Mouse (Mus musculus) forebrain, embryonic 15.5 days (tissue): ENCODE measurements around the gene Grwd1. TPM values are rescaled to one million over a fixed set of nuclear protein-coding genes. Genes with fewer than 3 reads are reported as not detected.

Experiments
- ATAC-seq: fragments of 200-750 bp; cut with Nextera tagmentation; replicated peaks from 2 replicates; pipeline ENCODE4 v1.8.0; 2017; ENCODE audit warnings: mild to moderate bottlenecking, moderate TSS enrichment, moderate library complexity
- H3K27ac ChIP-seq: fragments of 300-500 bp; sonication (generic); replicated peaks from 2 replicates; pipeline ENCODE4 v1.5.1; 2015; ENCODE audit warnings: mild to moderate bottlenecking, inconsistent platforms
- H3K27me3 ChIP-seq: fragments of 300-500 bp; sonication (generic); 2 replicates; pipeline ENCODE4 v1.6.1; 2015; ENCODE audit warnings: inconsistent platforms
- H3K36me3 ChIP-seq: fragments of 300-500 bp; sonication (generic); 2 replicates; pipeline ENCODE4 v1.6.1; 2015; ENCODE audit warnings: mild to moderate bottlenecking, inconsistent platforms
- H3K4me1 ChIP-seq: fragments of 300-500 bp; sonication (generic); 2 replicates; pipeline ENCODE4 v1.6.1; 2015; ENCODE audit warnings: inconsistent platforms
- H3K4me2 ChIP-seq: fragments of 300-500 bp; sonication (generic); replicated peaks from 2 replicates; pipeline ENCODE4 v1.6.1; 2015; ENCODE audit warnings: mild to moderate bottlenecking, inconsistent platforms
- H3K4me3 ChIP-seq: fragments of 300-500 bp; sonication (generic); 2 replicates; pipeline ENCODE4 v1.5.1; 2015; ENCODE audit warnings: mild to moderate bottlenecking, inconsistent platforms
- H3K9ac ChIP-seq: fragments of 300-500 bp; sonication (generic); replicated peaks from 2 replicates; pipeline ENCODE4 v1.6.1; 2015; ENCODE audit warnings: mild to moderate bottlenecking, inconsistent platforms
- H3K9me3 ChIP-seq: fragments of 300-500 bp; sonication (generic); 2 replicates; pipeline ENCODE4 v1.6.1; 2016; ENCODE audit warnings: inconsistent platforms
- WGBS: fragments of 180-500 bp; shearing (Covaris S2); methylation state at CpG from one replicate; pipeline ENCODE4 v1.1.7; 2015; ENCODE audit warnings: mixed read lengths; 5-methylcytosine and 5-hydroxymethylcytosine counted together
- polyA plus RNA-seq: library from polyadenylated mRNA; unstranded; fragments of >200 nt; fragmentation: Nextera tagmentation; extraction: Ambion mirVana; gene quantifications from 2 replicates; pipeline ENCODE4 v1.2.1, GENCODE M21; 2015

Grwd1 gene
- polyA plus RNA-seq, 1 experiment from 2014 or later: 46.9 TPM

- 0 out of 2 replicates have a peak overlapping the region, but pooled peaks have one; percentile 100 for H3K27ac ChIP-seq
- peak overlapping the region; percentile 80 for H3K4me3 ChIP-seq
- peak overlapping the region; percentile 74 for H3K4me2 ChIP-seq
- H3K9me3 ChIP-seq: no peaks in the 10 kb centered on the region
- ATAC-seq: no peak
- peak overlapping the region; percentile 99 for H3K9ac ChIP-seq
- H3K27me3 ChIP-seq: no peaks in the 10 kb centered on the region
- H3K4me1 ChIP-seq: peaks cover 36% of the 10 kb centered on the region
- H3K36me3 ChIP-seq: peaks cover 48% of the 10 kb centered on the region
- 90% methylated on average over 8 of the region's 8 CpGs for WGBS
These were observed 17.8 kb downstream of the Grwd1 start for GRCm38 (mm10) chr7:45812921-45813320.

GRCm38 (mm10) chr7:45809276-45810075 is 21.3 kb downstream of the Grwd1 start:
- no peak overlapping the region for H3K4me3 ChIP-seq
- WGBS: 84% methylated on average over 14 of the region's 14 CpGs
- no peak for ATAC-seq
- no peaks in the 10 kb centered on the region for H3K9me3 ChIP-seq
- peaks cover 69% of the 10 kb centered on the region for H3K36me3 ChIP-seq
- no peak overlapping the region for H3K4me2 ChIP-seq
- H3K9ac ChIP-seq: no peak overlapping the region
- H3K27ac ChIP-seq: no peak overlapping the region
- H3K4me1 ChIP-seq: peaks cover 21% of the 10 kb centered on the region
- H3K27me3 ChIP-seq: no peaks in the 10 kb centered on the region

- Histone ChIP-seq H3K9me3 (no peaks in the 10 kb centered on the region), H3K27me3 (no peaks in the 10 kb centered on the region), H3K27ac (0 out of 2 replicates have a peak overlapping the region, but pooled peaks have one; percentile 11), H3K9ac (no peak overlapping the region), H3K4me1 (peaks cover 21% of the 10 kb centered on the region), H3K4me3 (no peak overlapping the region), H3K4me2 (no peak overlapping the region), H3K36me3 (peaks cover 77% of the 10 kb centered on the region)
- WGBS: 36% methylated on average over 11 of the region's 11 CpGs
- no peak for ATAC-seq
These were observed 22.3 kb downstream of the Grwd1 start for GRCm38 (mm10) chr7:45808471-45808870.

DNA sequence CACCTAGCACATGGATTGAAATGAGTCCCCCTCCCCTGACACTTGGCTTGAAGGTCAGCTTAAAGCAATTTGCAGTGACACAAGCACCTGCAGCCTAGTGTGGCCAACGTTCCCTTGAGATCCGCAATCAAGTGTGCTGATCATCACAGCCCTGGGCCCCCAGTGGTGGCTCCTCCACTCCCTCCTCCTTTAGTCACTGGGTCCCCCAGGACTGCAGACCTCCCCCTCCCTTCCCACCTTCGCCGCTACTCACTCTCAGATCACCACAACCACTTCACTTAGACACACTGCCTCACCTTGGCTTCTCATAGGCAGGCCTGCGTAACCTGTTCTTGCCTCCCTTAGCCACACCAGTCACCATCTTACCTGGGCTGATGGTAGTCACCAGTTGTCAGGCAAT is 24.8 kb downstream of the Grwd1 start:
- WGBS: 66% methylated on average over 5 of the region's 5 CpGs
- peaks cover 11% of the 10 kb centered on the region for H3K4me1 ChIP-seq
- H3K27me3 ChIP-seq: no peaks in the 10 kb centered on the region
- no peaks in the 10 kb centered on the region for H3K9me3 ChIP-seq
- no peak overlapping the region for H3K4me2 ChIP-seq
- no peak for ATAC-seq
- H3K36me3 ChIP-seq: peaks cover 80% of the 10 kb centered on the region
- H3K27ac ChIP-seq: no peak overlapping the region
- H3K9ac ChIP-seq: no peak overlapping the region
- H3K4me3 ChIP-seq: no peak overlapping the region

- H3K4me3 ChIP-seq: no peak overlapping the region
- H3K4me2 ChIP-seq: no peak overlapping the region
- H3K9ac ChIP-seq: no peak overlapping the region
- H3K27me3 ChIP-seq: no peaks in the 10 kb centered on the region
- H3K9me3 ChIP-seq: no peaks in the 10 kb centered on the region
- 92% methylated on average over 6 of the region's 6 CpGs for WGBS
- H3K36me3 ChIP-seq: peaks cover 53% of the 10 kb centered on the region
- ATAC-seq: no peak
- H3K4me1 ChIP-seq: peaks cover 17% of the 10 kb centered on the region
- H3K27ac ChIP-seq: no peak overlapping the region; the same call in 1 of the 2 replicates
These were observed 28.2 kb downstream of the Grwd1 start for GRCm38 (mm10) chr7:45802551-45802950.

DNA sequence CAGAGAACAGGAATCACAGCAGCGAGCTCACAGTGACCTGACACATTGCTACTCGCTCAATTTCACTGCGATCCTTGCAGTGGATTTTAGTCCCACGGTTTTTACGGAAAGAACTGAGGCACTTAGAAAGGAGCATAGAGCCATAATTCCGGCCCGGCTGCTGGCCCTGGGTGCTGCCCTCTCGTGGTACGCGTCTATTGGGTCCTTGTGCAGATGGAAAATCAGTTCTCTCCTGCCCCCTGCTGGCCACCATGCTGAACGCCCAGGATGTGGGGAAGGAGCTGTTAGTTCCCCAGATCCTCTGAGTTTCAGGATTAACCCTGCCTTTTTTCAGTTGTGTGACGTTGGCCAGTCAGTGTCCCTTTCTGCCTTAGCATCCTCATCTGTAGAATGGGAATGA is 29.4 kb downstream of the Grwd1 start:
- peaks cover 51% of the 10 kb centered on the region for H3K36me3 ChIP-seq
- H3K4me1 ChIP-seq: peaks cover 25% of the 10 kb centered on the region
- no peak overlapping the region for H3K4me2 ChIP-seq
- no peaks in the 10 kb centered on the region for H3K9me3 ChIP-seq
- 4% methylated on average over 12 of the region's 12 CpGs for WGBS
- H3K4me3 ChIP-seq: no peak overlapping the region
- H3K27me3 ChIP-seq: no peaks in the 10 kb centered on the region; the same call in 1 of the 2 replicates
- 0 out of 2 replicates have a peak overlapping the region, but pooled peaks have one; percentile 7 for H3K27ac ChIP-seq
- peak; percentile 51 for ATAC-seq
- H3K9ac ChIP-seq: no peak overlapping the region

DNA sequence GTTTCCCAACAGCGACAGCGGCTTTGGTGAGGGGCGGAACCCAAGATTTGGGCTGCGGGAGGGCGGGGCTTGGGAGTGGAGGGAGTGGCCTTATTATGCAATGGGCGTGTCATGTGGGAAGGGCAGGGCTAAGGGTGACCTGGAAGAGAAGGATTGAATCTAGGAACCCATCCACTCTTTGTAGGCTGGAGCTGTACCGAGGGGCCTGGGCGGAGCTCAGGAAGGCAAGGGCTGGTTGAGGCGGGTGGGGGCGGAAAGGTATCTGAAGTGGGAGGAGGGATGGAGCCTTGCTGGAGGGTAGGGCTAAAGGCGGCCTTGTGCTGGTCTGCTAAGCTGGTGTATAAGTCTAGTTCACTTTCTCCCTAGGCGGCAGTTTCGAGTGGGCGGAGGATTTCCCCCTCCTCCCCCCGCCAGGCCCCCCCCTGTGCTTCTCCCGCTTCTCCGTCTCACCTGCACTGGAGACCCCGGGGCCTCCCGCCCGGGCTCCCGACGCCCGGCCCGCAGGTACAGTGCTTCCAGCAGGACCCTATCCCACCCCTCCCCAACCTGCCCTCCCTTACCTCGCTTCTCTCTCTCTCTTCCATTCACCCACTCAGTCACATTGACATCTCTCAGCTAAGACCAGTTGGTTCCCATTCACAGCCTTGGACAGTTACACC is 30.1 kb downstream of the Grwd1 start:
- WGBS: 36% methylated on average over 25 of the region's 25 CpGs
- no peaks in the 10 kb centered on the region for H3K9me3 ChIP-seq
- H3K9ac ChIP-seq: no peak overlapping the region
- no peak for ATAC-seq
- peaks cover 50% of the 10 kb centered on the region for H3K36me3 ChIP-seq
- no peaks in the 10 kb centered on the region; the same call in 1 of the 2 replicates for H3K27me3 ChIP-seq
- 0 out of 2 replicates have a peak overlapping the region, but pooled peaks have one; percentile 7 for H3K27ac ChIP-seq
- peaks cover 25% of the 10 kb centered on the region for H3K4me1 ChIP-seq
- no peak overlapping the region for H3K4me2 ChIP-seq
- H3K4me3 ChIP-seq: no peak overlapping the region

DNA sequence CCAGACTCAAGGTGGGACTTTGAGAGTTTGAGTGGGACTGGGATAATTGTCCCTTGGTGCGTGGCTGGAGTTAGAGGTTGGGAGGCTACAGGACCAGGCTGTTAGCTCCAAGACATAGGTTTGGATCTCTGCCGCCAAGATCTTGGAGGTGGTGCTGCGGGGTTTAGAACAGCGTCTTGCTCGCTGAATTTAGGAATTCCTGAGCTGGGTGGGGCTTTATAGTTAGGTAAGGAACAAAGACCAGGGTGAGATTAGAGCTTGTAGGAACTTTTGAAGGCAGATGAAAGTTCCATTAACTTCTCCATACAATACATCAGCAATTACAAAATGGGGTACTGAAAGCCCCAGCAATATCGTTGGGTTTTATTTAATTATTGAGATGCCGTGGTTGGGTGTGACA is 30.7 kb downstream of the Grwd1 start:
- H3K36me3 ChIP-seq: peaks cover 57% of the 10 kb centered on the region
- no peaks in the 10 kb centered on the region for H3K9me3 ChIP-seq
- peaks cover 25% of the 10 kb centered on the region for H3K4me1 ChIP-seq
- no peak overlapping the region for H3K9ac ChIP-seq
- H3K27ac ChIP-seq: no peak overlapping the region
- H3K27me3 ChIP-seq: peaks cover under 1% of the 10 kb centered on the region; the same call in 1 of the 2 replicates
- H3K4me2 ChIP-seq: no peak overlapping the region
- WGBS: 48% methylated on average over 7 of the region's 7 CpGs
- ATAC-seq: no peak
- no peak overlapping the region for H3K4me3 ChIP-seq

- Histone ChIP-seq H3K36me3 (peaks cover 64% of the 10 kb centered on the region), H3K4me1 (peaks cover 25% of the 10 kb centered on the region), H3K4me2 (no peak overlapping the region), H3K4me3 (peak overlapping the region; percentile 18; the same call in 1 of the 2 replicates), H3K27ac (no peak overlapping the region), H3K9me3 (no peaks in the 10 kb centered on the region), H3K27me3 (peaks cover 4% of the 10 kb centered on the region; the same call in 1 of the 2 replicates), H3K9ac (no peak overlapping the region)
- no peak for ATAC-seq
- 53% methylated on average over 7 of the region's 7 CpGs for WGBS
These were observed 31.8 kb downstream of the Grwd1 start for GRCm38 (mm10) chr7:45798931-45799330.

- peak overlapping the region; percentile 18 for H3K4me3 ChIP-seq
- H3K27ac ChIP-seq: no peak overlapping the region
- no peak for ATAC-seq
- peaks cover 64% of the 10 kb centered on the region for H3K36me3 ChIP-seq
- peak overlapping the region; percentile 38 for H3K4me2 ChIP-seq
- no peaks in the 10 kb centered on the region for H3K9me3 ChIP-seq
- peaks cover 4% of the 10 kb centered on the region; the same call in 1 of the 2 replicates for H3K27me3 ChIP-seq
- 4% methylated on average over 19 of the region's 19 CpGs for WGBS
- peak overlapping the region; percentile 33 for H3K9ac ChIP-seq
- H3K4me1 ChIP-seq: peaks cover 25% of the 10 kb centered on the region
These were observed 32.3 kb downstream of the Grwd1 start for GRCm38 (mm10) chr7:45798511-45798836.

GRCm38 (mm10) chr7:45797661-45798510 is 32.9 kb downstream of the Grwd1 start:
- no peak for ATAC-seq
- peak overlapping the region; percentile 33 for H3K9ac ChIP-seq
- H3K9me3 ChIP-seq: no peaks in the 10 kb centered on the region
- peaks cover 25% of the 10 kb centered on the region for H3K4me1 ChIP-seq
- H3K4me3 ChIP-seq: peak overlapping the region; percentile 18
- peaks cover 4% of the 10 kb centered on the region; the same call in 1 of the 2 replicates for H3K27me3 ChIP-seq
- H3K4me2 ChIP-seq: peak overlapping the region; percentile 38
- H3K36me3 ChIP-seq: peaks cover 64% of the 10 kb centered on the region
- 3% methylated on average over 60 of the region's 60 CpGs for WGBS
- H3K27ac ChIP-seq: no peak overlapping the region
